Mouse (Mus musculus): ENCODE measurements around the gene Wdr83. TPM values are rescaled to one million over a fixed set of nuclear protein-coding genes. Genes with fewer than 3 reads are reported as not detected.
"Not testable (repeated sequence)": the region's sequence is repeated elsewhere in the genome, so short reads cannot be mapped to it uniquely, and the experiment has no call there.

Wdr83 gene
- total RNA-seq (2022): 10 to 100 TPM; 22.6 to 30.1 (median 29.2) TPM

DNA sequence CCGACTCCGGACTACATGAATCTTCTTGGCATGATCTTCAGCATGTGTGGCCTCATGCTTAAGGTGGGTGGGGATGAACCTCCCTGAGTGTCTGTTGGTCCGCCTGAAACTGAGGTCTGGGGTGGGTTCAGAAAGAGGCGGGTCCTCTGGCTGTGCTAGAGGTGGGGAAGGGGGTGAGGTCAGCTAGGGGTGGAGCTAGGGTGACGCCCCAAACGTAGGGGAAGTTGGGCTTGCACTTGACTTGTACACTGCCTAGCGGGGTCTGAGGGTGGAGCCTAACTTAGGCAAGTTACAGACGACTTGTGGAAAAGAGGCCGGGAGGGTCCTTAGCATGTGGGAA lies at the start of gene Wdr83:
Gene Wdr83 (minus strand): TSS at position 91 of the 340 bp plus-strand sequence.
- no peak for DNase-seq

DNA sequence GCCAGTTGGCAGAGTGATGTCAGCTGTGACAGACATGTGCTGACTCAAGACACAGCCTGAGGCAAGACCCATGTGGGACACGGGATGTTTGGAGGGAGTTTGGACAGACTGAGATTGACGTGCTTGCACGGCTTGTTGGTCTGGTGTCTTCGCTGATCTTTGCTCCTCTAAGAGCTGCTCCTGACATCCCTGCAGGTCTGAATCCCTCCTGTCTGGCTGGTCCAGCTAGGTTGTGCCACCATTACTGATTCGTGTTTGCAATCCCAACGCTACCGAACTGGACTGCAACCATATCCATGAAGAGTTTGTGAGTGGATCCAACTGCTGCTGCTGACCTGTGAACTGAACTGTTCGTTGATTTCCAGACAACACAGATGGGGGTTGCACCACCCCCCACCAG lies 42.6 kb upstream of the Wdr83 start:
- no peak for DNase-seq

GRCm38 (mm10) chr8:85122995-85123394 lies 41.9 kb upstream of the Wdr83 start, which contains the start of gene Zfp791:
Zfp791 (minus strand) TSS chr8:85123095.
- DNase-seq: no peak

- DNase-seq: not testable (repeated sequence)
Measured at GRCm38 (mm10) chr8:85120251-85120650, 39.1 kb upstream of the Wdr83 start.

DNA sequence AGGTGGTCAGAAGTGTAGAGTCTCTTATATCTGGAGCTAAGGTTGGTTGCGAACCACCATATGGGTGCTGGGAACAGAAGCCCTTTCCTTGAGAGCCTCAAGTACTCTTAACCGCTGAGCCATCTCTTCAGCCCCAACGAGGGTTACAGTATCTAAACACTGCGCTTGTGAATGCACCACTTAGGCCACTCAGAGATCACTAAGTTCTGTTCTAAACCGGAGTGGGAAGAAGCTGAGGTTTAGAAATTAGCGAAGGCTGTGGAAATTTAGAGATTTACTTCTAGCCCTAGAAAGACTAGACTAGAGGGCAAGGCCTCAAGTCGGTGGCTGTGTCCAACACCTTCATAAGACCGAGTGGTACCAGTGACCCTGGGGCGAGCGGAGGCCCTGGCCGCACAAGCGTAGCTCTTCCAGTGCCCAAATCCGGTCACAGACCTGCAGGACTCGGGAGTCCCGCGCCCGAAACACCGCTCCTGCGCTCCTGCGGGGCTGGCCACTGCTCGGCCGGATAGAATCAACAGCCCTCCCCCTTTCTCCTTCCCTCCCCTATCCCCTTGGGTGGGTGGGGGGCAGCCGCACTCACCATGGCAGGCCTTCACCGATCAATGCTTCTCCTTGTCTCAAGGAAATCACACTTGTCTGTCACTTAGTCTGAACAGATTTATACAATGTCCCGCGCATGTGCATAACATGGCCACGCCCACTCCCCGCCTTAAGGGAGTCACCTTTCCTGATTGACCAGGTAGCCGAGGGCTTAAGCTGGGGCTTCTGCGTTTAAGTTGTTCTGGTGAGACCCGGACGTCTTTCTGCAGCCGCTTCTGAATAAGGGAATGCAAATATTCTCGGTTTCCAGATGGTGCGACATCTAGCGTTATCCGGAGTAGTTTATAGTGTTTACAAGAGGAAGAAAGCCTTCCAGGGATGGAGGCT lies 38.2 kb upstream of the Wdr83 start:
- DNase-seq: peak; percentile 68

DNA sequence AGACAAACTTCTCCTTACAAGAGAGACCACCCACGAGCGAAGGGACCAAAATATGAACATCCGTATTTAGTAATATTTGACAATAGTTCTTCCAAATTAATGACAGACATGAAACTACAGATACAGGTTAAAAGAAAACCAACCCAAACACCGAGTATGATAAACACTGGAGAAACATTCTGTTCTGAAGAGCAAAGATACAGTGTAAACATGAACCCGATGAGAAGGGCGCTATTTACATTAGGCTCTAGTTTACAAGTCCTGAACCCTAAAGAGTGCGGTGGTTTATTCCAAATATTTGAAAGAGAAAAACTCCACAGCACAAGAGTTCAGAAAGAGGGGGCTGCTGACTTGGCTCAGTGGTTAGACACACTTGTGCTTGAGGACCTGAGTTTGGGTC lies 35.9 kb upstream of the Wdr83 start:
- no peak for DNase-seq

DNA sequence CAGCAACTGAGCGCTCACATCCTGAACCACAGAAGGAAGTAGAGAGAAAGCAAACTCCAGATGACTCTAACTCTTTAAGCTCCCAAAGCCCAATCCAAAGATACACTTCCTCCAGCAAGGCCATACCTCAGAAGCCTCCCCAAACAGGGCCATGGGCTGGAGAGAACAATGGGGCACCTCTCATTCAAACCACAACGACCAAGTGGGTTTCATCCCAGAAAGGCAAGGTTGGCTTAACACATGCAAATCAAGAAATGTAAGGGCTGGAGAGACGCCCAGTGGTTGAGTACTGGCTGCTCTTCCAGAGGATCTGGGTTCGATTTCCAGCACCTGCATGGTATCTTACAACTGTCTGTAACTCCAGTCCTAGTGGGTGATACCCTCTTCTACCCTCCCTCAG lies 34.4 kb upstream of the Wdr83 start:
- no peak for DNase-seq

- no peak for DNase-seq
Measured at GRCm38 (mm10) chr8:85113241-85113640, 32.1 kb upstream of the Wdr83 start.

DNA sequence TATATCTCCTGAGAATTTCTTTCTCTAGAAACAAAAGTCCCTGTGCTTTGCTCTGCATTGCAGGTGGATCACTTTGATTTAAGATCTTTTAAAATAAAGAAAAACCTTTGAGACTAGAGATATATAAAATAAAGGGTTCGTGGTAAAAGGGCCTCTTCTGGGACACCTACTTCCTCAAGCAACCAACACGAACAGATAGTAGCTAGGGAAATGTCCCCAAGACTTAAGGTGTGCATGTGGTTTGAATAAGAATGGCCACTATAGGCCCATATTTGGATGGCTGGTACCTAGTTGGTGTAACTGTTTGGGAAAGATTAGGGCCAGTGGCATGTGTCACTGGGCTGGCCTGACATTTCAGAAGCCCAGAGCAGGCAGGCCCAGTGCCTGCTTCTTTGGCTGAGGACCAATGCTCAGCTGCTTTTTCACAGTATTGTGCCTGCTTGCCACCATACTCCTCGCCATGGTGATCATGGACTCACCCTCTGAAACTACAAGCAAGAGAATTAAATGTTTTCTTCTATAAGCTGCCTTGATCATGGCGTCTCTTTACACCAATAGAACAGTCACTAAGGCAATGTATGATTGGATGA lies 19.1 kb upstream of the Wdr83 start:
- no peak for DNase-seq

DNA sequence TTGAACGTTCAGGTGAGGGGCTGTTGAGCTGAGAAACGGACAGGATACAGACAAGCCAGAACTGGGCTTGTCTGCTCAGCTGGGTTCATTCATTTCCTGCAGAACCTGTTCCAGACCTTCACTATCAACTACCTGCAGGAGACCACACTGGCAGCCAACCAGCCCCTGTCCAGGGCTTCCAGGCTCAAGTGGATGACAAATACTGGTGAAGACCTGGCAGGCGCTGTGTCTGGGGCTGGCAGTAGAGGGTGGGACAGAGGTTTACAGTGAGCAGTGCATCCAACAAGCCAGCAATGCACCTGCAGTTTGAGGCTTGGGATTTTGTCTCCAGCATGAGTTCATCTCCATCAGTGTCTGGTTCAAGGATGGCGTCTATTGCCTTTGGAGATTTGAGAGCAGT lies 15.7 kb upstream of the Wdr83 start:
- DNase-seq: no peak

DNA sequence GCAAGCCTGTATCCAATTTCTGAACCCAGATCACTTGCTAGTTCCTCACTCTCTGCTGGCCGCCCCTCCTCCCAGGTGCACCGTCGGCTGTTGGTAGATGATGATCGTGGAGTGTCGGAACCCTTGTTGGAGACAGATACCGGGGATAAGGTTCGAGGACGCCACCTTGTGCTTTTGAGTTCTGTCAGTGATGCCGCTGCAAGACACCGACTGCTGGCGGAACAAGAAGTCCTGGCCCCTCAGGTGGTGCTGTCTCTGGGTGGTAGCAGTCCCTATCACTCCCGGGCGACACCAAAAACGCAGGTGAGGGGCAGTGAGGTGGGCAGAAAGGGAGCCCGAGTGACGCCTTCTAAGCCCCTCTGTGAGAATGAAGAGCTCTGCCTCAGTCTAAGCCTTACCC lies 15.1 kb upstream of the Wdr83 start:
- DNase-seq: no peak

DNA sequence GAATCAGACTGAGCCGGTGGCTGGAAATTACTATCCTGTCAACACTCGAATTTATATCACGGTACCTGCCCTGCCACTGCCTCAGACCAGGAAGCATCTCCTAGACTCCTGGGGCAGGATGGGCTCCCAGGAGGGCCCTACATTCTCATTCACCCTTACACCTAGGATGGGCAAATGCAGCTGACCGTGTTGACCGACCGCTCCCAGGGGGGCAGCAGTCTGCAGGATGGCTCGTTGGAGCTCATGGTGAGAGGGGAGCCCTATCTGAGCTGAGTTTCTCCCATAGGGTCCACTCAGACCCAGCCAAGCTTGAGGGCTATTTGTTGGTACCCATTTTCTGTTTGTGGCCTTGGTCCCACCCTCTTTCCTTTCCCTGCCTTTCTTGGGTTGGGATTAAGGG lies 14.5 kb upstream of the Wdr83 start:
- DNase-seq: no peak

DNA sequence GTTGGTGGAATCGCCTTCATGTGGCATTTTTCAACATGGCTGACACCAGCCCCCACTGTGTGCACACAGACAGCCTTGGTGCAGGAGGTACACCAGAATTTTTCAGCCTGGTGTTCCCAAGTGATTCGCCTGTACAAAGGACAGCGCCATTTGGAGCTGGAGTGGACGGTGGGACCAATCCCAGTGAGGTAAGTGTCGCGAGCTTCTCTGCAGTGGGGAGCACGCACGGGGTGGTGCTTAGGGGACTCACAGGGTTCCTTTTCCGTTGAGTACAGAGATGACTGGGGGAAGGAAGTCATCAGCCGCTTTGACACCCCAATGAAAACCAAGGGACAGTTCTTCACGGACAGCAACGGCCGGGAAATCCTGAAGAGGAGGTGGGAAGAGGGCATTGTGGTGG lies 13.9 kb upstream of the Wdr83 start:
- no peak for DNase-seq

- DNase-seq: no peak
Measured at GRCm38 (mm10) chr8:85091526-85092090, 10.5 kb upstream of the Wdr83 start.

GRCm38 (mm10) chr8:85090856-85091255 lies 9.8 kb upstream of the Wdr83 start:
- DNase-seq: no peak

GRCm38 (mm10) chr8:85088771-85089170 lies 7.7 kb upstream of the Wdr83 start:
- no peak for DNase-seq

DNA sequence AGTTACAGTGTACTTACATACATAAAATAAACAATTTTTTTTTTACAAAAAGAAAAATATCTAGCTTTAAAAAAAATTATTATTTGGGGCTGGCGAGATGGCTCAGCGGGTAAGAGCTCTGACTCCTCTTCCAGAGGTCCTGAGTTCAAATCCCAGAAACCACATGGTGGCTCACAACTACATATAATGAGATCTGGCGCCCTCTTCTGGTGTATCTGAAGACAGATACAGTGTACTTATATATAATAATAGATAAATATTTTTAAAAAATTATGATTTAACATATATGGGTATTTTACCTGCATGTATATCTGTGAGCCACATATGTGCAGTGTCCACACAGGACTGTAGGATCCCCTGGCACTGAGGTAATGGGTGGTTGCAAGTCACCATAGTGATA lies 5.1 kb upstream of the Wdr83 start:
- no peak for DNase-seq

- no peak for DNase-seq
Measured at GRCm38 (mm10) chr8:85084633-85085032, 3.5 kb upstream of the Wdr83 start.

DNA sequence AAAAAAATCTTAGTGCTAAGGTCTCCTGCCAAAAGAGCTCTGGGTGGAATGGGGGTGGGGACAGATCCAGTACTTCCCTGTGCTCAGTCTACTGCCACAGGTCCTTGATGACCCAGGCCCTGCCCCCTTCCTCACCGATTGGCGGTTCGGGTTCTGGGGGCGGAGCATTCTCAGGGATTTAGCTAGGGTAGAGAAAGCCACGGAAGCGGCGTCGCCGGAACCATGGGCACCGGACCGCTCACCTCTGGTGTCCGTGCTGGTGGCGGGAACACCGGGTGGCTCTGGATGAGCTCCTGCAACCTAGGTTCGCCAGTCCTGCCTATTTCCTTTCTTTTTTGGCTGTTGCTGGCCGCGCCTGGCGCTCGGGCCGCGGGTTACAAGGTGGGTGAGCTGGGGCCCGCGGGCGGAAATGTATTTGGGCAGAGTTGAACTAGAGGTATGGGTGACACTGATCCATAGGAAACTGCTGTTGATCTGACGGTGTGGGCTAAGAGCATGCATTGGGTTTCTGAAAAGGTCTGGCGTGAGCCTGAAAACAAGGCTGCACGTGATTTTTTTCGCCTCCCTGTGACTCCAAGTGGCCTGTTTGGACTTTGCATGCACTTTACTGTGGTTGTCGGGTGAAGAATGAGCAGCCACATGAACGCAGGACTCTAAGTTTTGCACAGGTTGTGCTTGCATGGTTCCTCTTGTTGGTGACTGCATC lies 2.2 kb upstream of the Wdr83 start, which contains the start of gene Man2b1:
Gene Man2b1 (plus strand): TSS at position 163 of the 706 bp plus-strand sequence.
- peak; percentile 92 for DNase-seq

- not testable (repeated sequence) for DNase-seq
Measured at GRCm38 (mm10) chr8:85082169-85082568, 1.1 kb upstream of the Wdr83 start.

DNA sequence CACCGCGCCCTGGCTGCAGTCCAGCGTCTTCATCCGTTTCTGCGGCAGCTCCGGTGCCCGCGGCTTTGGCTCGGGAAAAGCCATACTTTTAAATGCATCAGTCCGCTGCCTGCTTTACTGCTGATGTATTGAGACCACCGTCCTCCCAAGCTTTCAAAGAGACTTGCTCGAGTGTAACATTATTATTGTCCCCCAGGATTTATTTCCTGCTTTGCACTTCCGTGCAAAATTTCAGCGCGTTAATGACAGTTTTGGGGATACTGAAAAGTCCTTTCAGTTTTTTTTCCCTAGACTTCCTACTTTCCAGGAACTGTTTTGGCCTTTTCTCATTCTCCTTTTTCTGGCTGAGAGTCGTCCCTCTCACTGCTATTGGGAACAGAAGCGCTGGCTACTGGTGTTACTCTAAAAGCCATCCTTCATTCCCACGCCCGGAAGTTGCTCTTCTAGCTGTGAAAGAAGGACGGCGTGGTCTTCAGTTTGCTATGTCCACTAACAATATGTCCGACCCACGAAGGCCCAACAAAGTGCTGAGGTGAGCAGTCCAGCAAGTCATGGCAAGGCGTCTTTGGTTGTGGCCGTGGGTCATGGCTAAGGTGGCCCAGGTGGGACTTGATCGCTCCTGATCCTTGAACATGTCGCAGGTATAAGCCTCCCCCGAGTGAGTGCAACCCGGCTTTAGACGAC lies 432 bp downstream of the Wdr83 start, which contains the start of gene Wdr83os:
Gene Wdr83os (plus strand): TSS at position 209 of the 684 bp plus-strand sequence.
- DNase-seq: no peak

- DNase-seq: no peak
Measured at GRCm38 (mm10) chr8:85080214-85080531, 933 bp downstream of the Wdr83 start.
